In genomic region chr7:138875031-138875430, GRCm38 (mm10) we compare ENCODE assay signal across 12 mouse cellular contexts.
"Had no signal": no experiment of that assay in that cellular context is flagged by ENCODE, and none has a peak within 500 bp of the region (broad histone marks: within the 10 kb centered on the region; RNA-seq: fewer than 3 reads in every experiment).

No protein-coding gene starts in this region.

- H3K4me2 ChIP-seq: limb, embryonic 15.5 days; liver, embryonic 13.5 days; neural tube, embryonic 12.5 days had no signal

- H3K4me1 ChIP-seq: limb, embryonic 15.5 days; midbrain, embryonic 10.5 days; neural tube, embryonic 12.5 days had no signal

- H3K4me3 ChIP-seq: limb, embryonic 15.5 days; liver, embryonic 13.5 days; midbrain, embryonic 10.5 days; neural tube, embryonic 12.5 days had no signal

- H3K9me3 ChIP-seq: limb, embryonic 15.5 days; liver, embryonic 13.5 days; midbrain, embryonic 10.5 days; neural tube, embryonic 12.5 days had no signal

- DNase-seq: kidney, postnatal 10 days; kidney, postnatal 4 days; liver, embryonic 13.5 days; lung, adult 18-20 months; lung, postnatal 4 days; midbrain, embryonic 14.5 days; spleen, adult 18-20 months; thymus, adult 2 months; thymus, postnatal 25 days had no signal

- H3K27me3 ChIP-seq: limb, embryonic 15.5 days; liver, embryonic 13.5 days; neural tube, embryonic 12.5 days had no signal

- H3K27ac ChIP-seq: limb, embryonic 15.5 days; liver, embryonic 13.5 days; midbrain, embryonic 10.5 days; neural tube, embryonic 12.5 days had no signal

- H3K9ac ChIP-seq: limb, embryonic 15.5 days; liver, embryonic 13.5 days; neural tube, embryonic 12.5 days had no signal
